Mouse (Mus musculus) G1E-ER4 (cell line): ENCODE results near the gene Gm10577. TPM values are rescaled to one million over a fixed set of nuclear protein-coding genes. Genes with fewer than 3 reads are reported as not detected.

Experiments
- GATA1 ChIP-seq: IDR thresholded peaks from one replicate; pipeline ENCODE4 v1.8.0; 2012; ENCODE audit warnings: low read length, inconsistent platforms
- polyA plus RNA-seq: library from polyadenylated mRNA; stranded (reverse); fragments of >175 nt; gene quantifications from 2 replicates; pipeline ENCODE4 v1.2.3, GENCODE M21; 2012

Gm10577 gene
- not detected in 2 replicates for polyA plus RNA-seq

GRCm38 (mm10) chr4:101020596-101020995, at the start of gene Gm10577:
TSS of gene Gm10577 (minus strand) at chr4:101020696.
- no peak for TF ChIP-seq GATA1

GRCm38 (mm10) chr4:101069154-101069971, 48.9 kb upstream of the Gm10577 start:
- no peak for TF ChIP-seq GATA1

DNA sequence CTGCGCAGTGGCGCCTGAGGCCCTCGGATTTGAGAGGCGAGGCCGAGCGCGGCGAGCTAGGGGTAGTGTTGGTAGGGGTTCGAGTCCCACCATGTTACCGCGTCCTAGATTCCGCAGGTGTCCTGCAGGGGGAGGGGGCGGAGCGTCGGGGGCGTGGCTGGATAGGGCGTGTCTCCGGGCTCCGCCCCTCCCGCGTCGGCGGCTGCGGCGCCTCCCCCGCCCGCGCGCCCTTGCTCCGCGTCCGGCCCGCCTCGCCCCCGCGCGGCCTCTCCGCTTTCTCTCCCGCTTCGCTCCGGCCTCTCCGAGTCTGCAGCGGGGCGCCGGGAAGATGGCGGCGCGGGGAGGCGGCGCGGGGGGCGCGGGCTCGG, 48.3 kb upstream of the Gm10577 start, which contains the start of gene Raver2:
Gene Raver2 (plus strand): TSS at position 198 of the 368 bp plus-strand sequence.
- TF ChIP-seq GATA1, result no peak

DNA sequence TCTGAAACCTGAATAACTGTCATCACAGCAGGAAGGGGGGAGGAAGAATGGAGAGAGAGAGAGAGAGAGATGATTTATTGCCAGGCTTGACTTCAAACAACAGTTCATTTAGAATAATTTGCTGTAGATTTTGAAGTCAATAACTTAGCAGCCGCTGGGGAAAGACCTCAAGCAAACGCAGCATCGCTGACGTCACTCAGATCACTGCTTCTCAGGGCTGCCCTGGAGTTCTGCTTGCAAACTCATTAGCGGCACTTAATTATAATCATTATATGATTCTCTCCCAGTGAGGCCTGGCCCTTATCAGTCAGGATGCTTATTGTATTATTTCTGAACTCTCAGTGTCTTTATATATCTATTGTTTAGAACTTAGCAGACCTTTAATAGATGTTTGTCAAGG, 45.9 kb upstream of the Gm10577 start:
- no peak for TF ChIP-seq GATA1

DNA sequence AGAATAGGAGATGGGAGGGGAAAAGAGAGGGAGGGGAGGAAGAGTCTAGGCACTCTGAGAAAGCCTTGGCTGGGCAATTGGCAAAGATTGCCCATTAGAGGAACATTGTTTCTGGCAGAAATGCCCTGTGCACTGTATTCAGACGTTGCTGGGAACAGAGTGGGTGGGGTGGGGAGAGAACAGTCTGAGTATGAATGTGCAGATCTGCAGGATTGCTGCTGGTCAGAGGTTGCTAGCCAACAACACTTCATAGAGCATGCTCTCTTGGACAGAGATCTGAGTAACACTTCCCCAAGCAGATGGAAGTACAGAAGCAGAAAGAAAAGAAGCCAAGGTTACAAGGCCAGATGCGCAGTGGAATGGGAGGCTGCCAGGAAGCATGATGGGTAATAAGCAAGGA, 41.6 kb upstream of the Gm10577 start:
- TF ChIP-seq GATA1, result no peak

- no peak for TF ChIP-seq GATA1
These were observed 26.1 kb upstream of the Gm10577 start for GRCm38 (mm10) chr4:101046576-101046975.

DNA sequence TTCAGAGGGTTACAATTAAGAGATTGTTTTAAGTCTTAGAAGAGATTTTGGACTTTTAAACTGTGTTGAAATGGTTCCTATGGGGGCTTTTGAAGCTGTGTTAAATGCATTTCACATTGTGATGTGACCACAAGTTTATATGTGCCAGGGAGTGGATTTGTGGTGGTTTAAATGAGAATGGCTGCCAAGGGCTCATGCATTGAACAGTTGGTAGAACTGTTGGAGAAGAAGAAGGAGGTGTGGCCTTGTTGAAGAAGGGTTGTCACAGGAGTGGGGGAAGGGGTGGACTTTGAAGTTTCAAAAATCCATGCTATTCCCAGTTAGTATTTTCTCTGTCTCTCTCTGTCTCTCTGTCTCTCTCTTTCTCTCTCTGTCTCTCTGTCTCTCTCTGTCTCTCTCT, 23.7 kb upstream of the Gm10577 start:
- no peak for TF ChIP-seq GATA1

GRCm38 (mm10) chr4:101043691-101044090, 23.2 kb upstream of the Gm10577 start:
- no peak for TF ChIP-seq GATA1

- TF ChIP-seq GATA1, result no peak
These were observed 16.7 kb upstream of the Gm10577 start for GRCm38 (mm10) chr4:101037156-101037555.

- TF ChIP-seq GATA1, result no peak
These were observed 14.6 kb upstream of the Gm10577 start for GRCm38 (mm10) chr4:101035131-101035530.

DNA sequence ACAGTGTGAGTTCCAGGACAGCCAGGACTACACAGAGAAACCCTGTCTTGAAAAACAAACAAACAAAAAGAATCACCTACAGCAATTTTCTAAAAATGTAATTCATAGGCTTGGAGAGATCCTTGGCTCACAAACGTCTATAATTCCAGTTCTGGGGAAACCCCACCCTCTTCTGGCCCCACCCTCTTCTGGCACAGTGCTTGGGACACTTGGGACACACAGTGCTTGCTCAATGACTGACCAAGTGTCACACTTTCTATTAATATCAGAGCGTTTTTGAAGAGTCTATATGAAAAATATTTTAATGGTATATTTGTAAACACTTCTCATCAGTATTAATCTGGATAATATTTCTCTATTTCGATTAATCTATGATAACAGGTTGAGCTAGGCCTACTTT, 12.6 kb upstream of the Gm10577 start:
- TF ChIP-seq GATA1, result no peak

DNA sequence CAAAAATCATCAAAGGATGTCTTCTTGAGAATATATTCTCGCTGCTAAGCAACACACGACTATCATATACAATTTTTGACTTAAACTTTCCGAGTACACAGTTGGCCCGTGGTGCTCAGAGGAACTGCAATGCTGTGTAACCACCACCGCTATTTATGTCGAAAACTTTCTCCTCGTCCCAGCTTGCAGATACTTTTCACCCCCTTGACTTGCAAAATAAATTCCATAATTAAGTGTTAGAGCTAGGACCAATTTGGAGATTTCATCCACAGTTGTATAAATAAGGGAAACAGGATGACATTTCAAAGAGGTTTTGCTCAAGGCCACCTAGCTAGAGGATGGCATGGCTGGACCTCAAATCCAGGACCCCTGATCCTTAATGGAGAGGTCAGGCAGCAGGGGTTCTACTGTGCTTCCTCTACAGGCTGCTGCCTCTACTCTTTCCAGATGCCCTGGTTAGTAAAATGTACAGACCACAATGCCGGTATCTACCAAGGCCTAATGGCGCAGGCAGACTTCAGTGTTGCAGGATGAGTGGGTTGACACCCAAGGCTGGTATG, 7.4 kb upstream of the Gm10577 start:
- no peak for TF ChIP-seq GATA1

- no peak for TF ChIP-seq GATA1
These were observed 6.5 kb upstream of the Gm10577 start for GRCm38 (mm10) chr4:101026995-101027394.

GRCm38 (mm10) chr4:101026566-101026965, 6.1 kb upstream of the Gm10577 start:
- no peak for TF ChIP-seq GATA1

- no peak for TF ChIP-seq GATA1
These were observed 2.7 kb downstream of the Gm10577 start for GRCm38 (mm10) chr4:101017806-101018205.

GRCm38 (mm10) chr4:101009092-101009491, 11.4 kb downstream of the Gm10577 start:
- TF ChIP-seq GATA1, result no peak

DNA sequence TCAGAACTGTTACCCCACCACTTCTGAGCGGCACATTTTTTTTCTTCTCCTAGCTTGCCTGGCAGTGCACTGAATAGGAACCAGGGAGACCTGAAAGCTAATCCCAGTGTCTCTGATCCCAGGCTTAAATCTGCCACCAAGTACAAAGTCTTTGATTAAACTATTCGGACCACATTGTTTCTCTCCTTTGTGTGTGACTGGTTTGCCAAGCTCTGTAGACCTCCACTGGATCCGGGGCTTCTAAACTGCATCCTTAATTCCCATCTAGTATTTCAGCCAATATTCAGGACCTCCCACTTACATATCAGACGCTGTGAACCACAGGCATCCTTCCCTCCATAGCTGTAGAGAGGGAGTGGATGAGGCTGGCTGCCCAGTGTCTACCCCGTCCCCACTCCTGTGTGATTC, 12.1 kb downstream of the Gm10577 start:
- no peak for TF ChIP-seq GATA1

DNA sequence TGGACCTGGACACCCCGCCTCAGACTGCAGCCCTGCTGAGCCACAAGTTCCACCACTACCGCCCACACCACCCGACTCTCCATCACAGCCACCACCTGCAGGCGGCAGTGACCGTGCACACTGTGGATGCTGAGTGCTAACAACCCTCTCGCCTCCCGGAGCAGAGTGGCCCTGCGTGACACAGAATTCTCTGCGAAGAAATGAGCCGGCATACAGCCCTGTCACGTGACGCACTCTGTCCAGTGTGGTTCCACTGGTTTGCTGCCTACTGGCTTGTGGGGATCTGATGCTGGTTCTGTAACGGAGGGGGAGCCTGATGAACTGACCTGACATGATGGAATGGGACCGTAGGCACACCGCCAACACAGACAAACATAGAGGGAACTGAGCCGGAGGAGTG, 17.5 kb downstream of the Gm10577 start:
- no peak for TF ChIP-seq GATA1
